Comparison of ENCODE assay signal across 8 mouse cellular contexts in the genomic region with DNA sequence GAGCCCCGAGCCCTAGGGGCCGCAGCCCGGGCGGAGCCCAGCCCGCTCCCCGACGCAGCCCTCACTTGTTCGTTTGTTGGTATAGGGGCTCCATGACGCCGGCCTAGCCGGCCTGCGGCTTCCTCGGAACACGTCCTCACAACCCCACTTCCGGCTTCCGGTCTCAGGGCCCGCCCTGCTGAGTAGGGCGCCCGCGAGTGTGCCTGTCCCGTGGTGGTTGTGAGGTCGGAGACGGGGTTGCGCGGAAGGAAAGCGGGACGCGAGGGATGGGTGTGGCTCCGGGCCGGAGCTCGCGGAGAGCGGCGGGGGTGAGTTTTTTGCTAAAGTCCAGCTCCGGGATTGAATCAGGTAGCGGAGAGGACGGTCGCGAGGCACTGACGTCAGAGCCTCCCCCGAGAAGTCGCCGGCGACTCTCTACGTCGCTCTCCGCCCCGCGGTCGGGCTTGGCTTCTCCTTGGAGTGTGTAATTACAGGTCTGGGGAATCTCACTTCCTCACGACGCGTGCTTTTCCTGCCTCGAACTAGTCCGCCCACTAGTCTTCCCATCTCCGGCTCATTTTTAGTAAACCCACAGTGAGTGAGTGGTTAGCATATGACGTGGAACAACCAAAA. TPM values are rescaled to one million over a fixed set of nuclear protein-coding genes. Genes with fewer than 3 reads are reported as not detected.
DNase-seq lines count a peak whose midpoint lies in the region; ATAC-seq and TF ChIP-seq lines count a peak whose summit lies in the region.

Gene Gosr2 (minus strand): TSS at position 334 of the 612 bp plus-strand sequence.

- TF ChIP-seq POLR2A in olfactory bulb, adult 2 months (IDR thresholded peaks at IDR 0.05; ENCODE audit: insufficient read depth, low read depth, low read length), result peak; percentile 54
- TF ChIP-seq POLR2A in thymus, adult 2 months (IDR thresholded peaks at IDR 0.05; ENCODE audit: control insufficient read depth, extremely low read depth, insufficient read depth, low read length, poor library complexity), result peak; percentile 61

- DNase-seq in ES-E14 (ENCODE audit: low read depth, low spot score), result peak; percentile 83
- peak; percentile 86 for DNase-seq in cerebellum, adult 11-12 months
- DNase-seq in heart, postnatal 36 days, result peak; percentile 89 to 94
- DNase-seq in layer of hippocampus, adult 2 months (ENCODE audit: low spot score in 2 of 2), result peak; percentile 83 to 86
- peak; percentile 96 for DNase-seq in lung, embryonic 14.5 days
- peak; percentile 91 for DNase-seq in thymus, adult 2 months

- H3K27ac ChIP-seq in ES-E14 (ENCODE audit: insufficient read depth, low read depth, low read length, poor library complexity, severe bottlenecking), result peak within 1 kb of the TSS; percentile 86
- H3K27ac ChIP-seq in forebrain, embryonic 16.5 days (ENCODE audit: low read length), result peak within 1 kb of the TSS; percentile 98
- H3K27ac ChIP-seq in layer of hippocampus, adult 2 months, result peak within 1 kb of the TSS; percentile 99
- H3K27ac ChIP-seq in lung, embryonic 14.5 days (ENCODE audit: low read depth), result peak within 1 kb of the TSS; percentile 98
- peak within 1 kb of the TSS; percentile 99 for H3K27ac ChIP-seq in olfactory bulb, adult 2 months (ENCODE audit: insufficient read depth, low read depth, low read length)
- H3K27ac ChIP-seq in thymus, adult 2 months (ENCODE audit: control insufficient read depth, insufficient read depth, low read length), result peak within 1 kb of the TSS; percentile 80

- H3K4me1 ChIP-seq in ES-E14 (ENCODE audit: control insufficient read depth in 2 of 2, insufficient read depth in 2 of 2, low read length in 2 of 2, poor library complexity in 1 of 2), result no peaks in the 10 kb centered on the region
- H3K4me1 ChIP-seq in forebrain, embryonic 16.5 days (replicated peaks; ENCODE audit: control insufficient read depth, insufficient read depth, low read length), result peaks cover 5% of the 10 kb centered on the region
- H3K4me1 ChIP-seq in lung, embryonic 14.5 days (ENCODE audit: insufficient read depth), result no peaks in the 10 kb centered on the region
- peaks cover 5% of the 10 kb centered on the region for H3K4me1 ChIP-seq in olfactory bulb, adult 2 months (ENCODE audit: control insufficient read depth, insufficient read depth, low read length)
- no peaks in the 10 kb centered on the region for H3K4me1 ChIP-seq in thymus, adult 2 months (replicated peaks; ENCODE audit: control insufficient read depth, insufficient read depth, low read length)

- in situ Hi-C loops in ES-E14 (cut with MboI; ENCODE audit: low sequenced_read_pairs in 2 of 2, unreplicated experiment in 2 of 2), result no loop called here

- H3K4me3 ChIP-seq in ES-E14 (ENCODE audit: insufficient read depth in 1 of 2, low read depth in 1 of 2, low read length in 2 of 2, poor library complexity in 1 of 2, severe bottlenecking in 1 of 2), result peak within 1 kb of the TSS; percentile 77 to 100
- H3K4me3 ChIP-seq in forebrain, embryonic 16.5 days (replicated peaks; ENCODE audit: low read length), result peak within 1 kb of the TSS; percentile 72
- peak within 1 kb of the TSS; percentile 100 for H3K4me3 ChIP-seq in layer of hippocampus, adult 2 months
- peak within 1 kb of the TSS; percentile 97 for H3K4me3 ChIP-seq in lung, embryonic 14.5 days (ENCODE audit: low read depth, low read length)
- peak within 1 kb of the TSS; percentile 68 for H3K4me3 ChIP-seq in olfactory bulb, adult 2 months (ENCODE audit: insufficient read depth, low read depth, low read length)
- H3K4me3 ChIP-seq in thymus, adult 2 months (ENCODE audit: control insufficient read depth, insufficient read depth, low read length), result peak within 1 kb of the TSS; percentile 64

- no peak for TF ChIP-seq CTCF in layer of hippocampus, adult 2 months (conservative IDR thresholded peaks at IDR 0.05)
- TF ChIP-seq CTCF in lung, embryonic 14.5 days (IDR thresholded peaks at IDR 0.05; ENCODE audit: low read depth), result no peak
- TF ChIP-seq CTCF in olfactory bulb, adult 2 months (IDR thresholded peaks at IDR 0.05; ENCODE audit: insufficient read depth, low read depth, low read length), result no peak
- 0 out of 2 replicates have a peak, but pooled peaks have one; percentile 21 for TF ChIP-seq CTCF in thymus, adult 2 months (IDR thresholded peaks at IDR 0.05; ENCODE audit: borderline replicate concordance, control insufficient read depth, extremely low read depth, insufficient read depth, low read length, poor library complexity)

- intact Hi-C loops in heart, postnatal 36 days (cut with DNase I), result no loop called here

- H3K4me2 ChIP-seq in forebrain, embryonic 16.5 days (ENCODE audit: low read length), result peak within 1 kb of the TSS; percentile 69
- peak within 1 kb of the TSS; percentile 63 for H3K4me2 ChIP-seq in lung, embryonic 14.5 days

- peak; percentile 97 for ATAC-seq in forebrain, embryonic 16.5 days
- ATAC-seq in lung, embryonic 14.5 days (ENCODE audit: insufficient read depth), result peak; percentile 98

- no peaks in the 10 kb centered on the region for H3K36me3 ChIP-seq in ES-E14 (ENCODE audit: control insufficient read depth, insufficient read depth, low read length, poor library complexity, severe bottlenecking)
- no peaks in the 10 kb centered on the region for H3K36me3 ChIP-seq in forebrain, embryonic 16.5 days (ENCODE audit: control insufficient read depth, insufficient read depth)
- 0 out of 2 replicates have a peak, but pooled peaks cover 5% of the 10 kb centered on the region for H3K36me3 ChIP-seq in lung, embryonic 14.5 days (ENCODE audit: insufficient read depth)
- H3K36me3 ChIP-seq in thymus, adult 2 months (ENCODE audit: control insufficient read depth, insufficient read depth, low read length), result no peaks in the 10 kb centered on the region

- under 1% methylated on average over 56 of the region's 57 CpGs for WGBS in forebrain, embryonic 16.5 days
- WGBS in lung, embryonic 14.5 days, result under 1% methylated on average over 57 of the region's 57 CpGs
- WGBS in olfactory bulb, adult 2 months, result under 1% methylated on average over 57 of the region's 57 CpGs
- WGBS in thymus, adult 2 months, result under 1% methylated on average over 57 of the region's 57 CpGs

- no peaks in the 10 kb centered on the region for H3K9me3 ChIP-seq in ES-E14 (ENCODE audit: control insufficient read depth, insufficient read depth, low read depth, low read length)
- H3K9me3 ChIP-seq in forebrain, embryonic 16.5 days (ENCODE audit: control insufficient read depth, low read length), result no peaks in the 10 kb centered on the region
- H3K9me3 ChIP-seq in lung, embryonic 14.5 days (ENCODE audit: low read depth, low read length), result no peaks in the 10 kb centered on the region

- no peaks in the 10 kb centered on the region for H3K27me3 ChIP-seq in forebrain, embryonic 16.5 days (replicated peaks; ENCODE audit: control insufficient read depth, insufficient read depth, low read length)
- no peaks in the 10 kb centered on the region for H3K27me3 ChIP-seq in lung, embryonic 14.5 days (ENCODE audit: insufficient read depth, low read length)
- H3K27me3 ChIP-seq in thymus, adult 2 months (ENCODE audit: control insufficient read depth, insufficient read depth, low read length), result no peaks in the 10 kb centered on the region

- H3K9ac ChIP-seq in ES-E14 (ENCODE audit: insufficient read depth, low read depth, low read length, poor library complexity, severe bottlenecking), result peak within 1 kb of the TSS; percentile 96
- peak within 1 kb of the TSS; percentile 78 for H3K9ac ChIP-seq in forebrain, embryonic 16.5 days (replicated peaks; ENCODE audit: low read depth, low read length)
- H3K9ac ChIP-seq in lung, embryonic 14.5 days, result peak within 1 kb of the TSS; percentile 89

TF ChIP-seq in ES-E14, 5 proteins besides CTCF, POLR2A, EP300 and RAD21:
- TF ChIP-seq CHD2 (IDR thresholded peaks at IDR 0.05; ENCODE audit: low read depth, low read length) (no peak), HCFC1 (IDR thresholded peaks at IDR 0.05; ENCODE audit: borderline replicate concordance, insufficient read depth, low read length) (peak; percentile 77; the same call in 1 of the 2 replicates)

RNA-seq across cellular contexts. Expression of gene Gosr2, which starts in this region (rescaled TPM):
- 47.6 and 70.2 TPM in 2 replicates for total RNA-seq in ES-E14 (2012; rRNA removed)
- polyA plus RNA-seq in forebrain, embryonic 16.5 days (2015; fragmentation: Nextera tagmentation; extraction: Ambion mirVana), result 107 and 113 TPM in 2 replicates
- total RNA-seq in heart, postnatal 36 days (2021), result 10 to 100 TPM; 34.7 to 34.9 TPM
- 10 to 100 TPM; 62.5 to 66.1 TPM for total RNA-seq in layer of hippocampus, adult 2 months (2021)
- 85.0 and 86.4 TPM in 2 replicates for polyA plus RNA-seq in lung, embryonic 14.5 days (2014; fragmentation: Nextera tagmentation; extraction: Ambion mirVana)
- polyA plus RNA-seq in olfactory bulb, adult 2 months (2012; ENCODE audit: insufficient read depth, insufficient read length, low replicate concordance, missing spikeins), result not detected in 2 replicates
- polyA plus RNA-seq in thymus, adult 2 months (2012; rRNA removed), result 99.8 and 101 TPM in 2 replicates

Comparison
In these comparisons a context has a peak if more than half of its experiments do, and no peak if none do; other contexts are left out.
1. Peak in every context shown above with its lines: DNase-seq, ATAC-seq, H3K4me3 ChIP-seq and H3K27ac ChIP-seq.